Mouse (Mus musculus) midbrain, embryonic 15.5 days (tissue): ENCODE data around the gene Usp2. TPM values are rescaled to one million over a fixed set of nuclear protein-coding genes. Genes with fewer than 3 reads are reported as not detected.

Experiments used
- ATAC-seq: fragments of 200-750 bp; cut with Nextera tagmentation; replicated peaks from 2 replicates; pipeline ENCODE4 v1.8.0; 2017; ENCODE audit warnings: moderate TSS enrichment
- H3K27ac ChIP-seq: fragments of 300-500 bp; sonication (generic); 2 replicates; pipeline ENCODE4 v1.5.1; 2015; ENCODE audit warnings: mild to moderate bottlenecking, inconsistent platforms
- H3K27me3 ChIP-seq: fragments of 300-500 bp; sonication (generic); replicated peaks from 2 replicates; pipeline ENCODE4 v1.6.1; 2015; ENCODE audit warnings: inconsistent platforms
- H3K36me3 ChIP-seq: fragments of 300-500 bp; sonication (generic); replicated peaks from 2 replicates; pipeline ENCODE4 v1.6.1; 2015; ENCODE audit warnings: inconsistent platforms
- H3K4me1 ChIP-seq: fragments of 300-500 bp; sonication (generic); 2 replicates; pipeline ENCODE4 v1.6.1; 2015; ENCODE audit warnings: inconsistent platforms
- H3K4me2 ChIP-seq: fragments of 300-500 bp; sonication (generic); 2 replicates; pipeline ENCODE4 v1.6.1; 2015; ENCODE audit warnings: inconsistent platforms, mild to moderate bottlenecking, moderate library complexity
- H3K4me3 ChIP-seq: fragments of 300-500 bp; sonication (generic); 2 replicates; pipeline ENCODE4 v1.5.1; 2015; ENCODE audit warnings: mild to moderate bottlenecking, inconsistent platforms
- H3K9ac ChIP-seq: fragments of 300-500 bp; sonication (generic); 2 replicates; pipeline ENCODE4 v1.6.1; 2015; ENCODE audit warnings: mild to moderate bottlenecking, inconsistent platforms
- H3K9me3 ChIP-seq: fragments of 300-500 bp; sonication (generic); 2 replicates; pipeline ENCODE4 v1.6.1; 2016; ENCODE audit warnings: inconsistent platforms
- WGBS: fragments of 180-500 bp; shearing (Covaris S2); methylation state at CpG from one replicate; pipeline ENCODE4 v1.1.7; 2015; ENCODE audit warnings: mixed read lengths; 5-methylcytosine and 5-hydroxymethylcytosine counted together
- polyA plus RNA-seq: library from polyadenylated mRNA; unstranded; fragments of >200 nt; fragmentation: Nextera tagmentation; extraction: Ambion mirVana; gene quantifications from 2 replicates; pipeline ENCODE4 v1.2.1, GENCODE M21; 2015

Usp2 gene
- polyA plus RNA-seq, 1 experiment from 2014 or later = 9.6 TPM

DNA sequence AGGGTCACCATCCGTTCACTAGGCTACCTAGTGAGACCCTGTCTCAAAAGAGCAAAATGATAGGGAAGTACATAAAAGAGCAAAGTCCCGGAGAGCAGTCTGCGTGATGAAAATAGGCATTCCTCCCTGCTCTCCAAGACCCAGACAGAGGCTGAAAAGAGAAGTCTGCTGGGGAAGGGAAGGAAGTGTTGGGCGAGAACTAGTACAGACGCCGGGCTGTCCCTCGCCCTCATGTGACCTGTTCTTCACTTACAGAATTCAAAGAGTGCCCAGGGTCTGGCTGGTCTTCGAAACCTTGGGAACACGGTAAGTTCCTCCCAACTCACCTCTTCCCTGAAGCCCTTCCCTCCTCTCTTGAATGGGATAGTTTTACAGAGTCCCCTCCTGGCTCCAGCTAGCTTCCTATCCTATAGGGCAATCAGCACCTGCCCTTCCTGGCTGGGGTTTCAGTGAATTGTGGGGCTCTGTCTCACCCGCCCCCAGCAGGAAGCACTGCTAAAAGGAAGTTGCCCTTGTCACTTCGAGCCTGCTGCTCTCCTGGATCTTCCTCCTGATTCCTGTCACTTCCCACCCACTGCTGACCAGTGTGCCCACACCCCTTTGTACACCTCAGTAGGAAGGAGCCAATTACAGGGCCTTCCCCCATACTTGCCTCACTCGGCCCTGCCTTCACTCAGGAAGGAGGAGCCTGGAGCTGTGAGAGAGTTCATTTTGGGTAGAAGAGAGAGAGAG lies 22.2 kb downstream of the Usp2 start:
- Histone ChIP-seq H3K27ac (no peak overlapping the region), H3K4me1 (peaks cover 20% of the 10 kb centered on the region), H3K4me2 (no peak overlapping the region), H3K36me3 (no peaks in the 10 kb centered on the region), H3K9me3 (no peaks in the 10 kb centered on the region), H3K4me3 (no peak overlapping the region), H3K27me3 (peaks cover 29% of the 10 kb centered on the region), H3K9ac (no peak overlapping the region)
- 70% methylated on average over 12 of the region's 12 CpGs for WGBS
- no peak for ATAC-seq

DNA sequence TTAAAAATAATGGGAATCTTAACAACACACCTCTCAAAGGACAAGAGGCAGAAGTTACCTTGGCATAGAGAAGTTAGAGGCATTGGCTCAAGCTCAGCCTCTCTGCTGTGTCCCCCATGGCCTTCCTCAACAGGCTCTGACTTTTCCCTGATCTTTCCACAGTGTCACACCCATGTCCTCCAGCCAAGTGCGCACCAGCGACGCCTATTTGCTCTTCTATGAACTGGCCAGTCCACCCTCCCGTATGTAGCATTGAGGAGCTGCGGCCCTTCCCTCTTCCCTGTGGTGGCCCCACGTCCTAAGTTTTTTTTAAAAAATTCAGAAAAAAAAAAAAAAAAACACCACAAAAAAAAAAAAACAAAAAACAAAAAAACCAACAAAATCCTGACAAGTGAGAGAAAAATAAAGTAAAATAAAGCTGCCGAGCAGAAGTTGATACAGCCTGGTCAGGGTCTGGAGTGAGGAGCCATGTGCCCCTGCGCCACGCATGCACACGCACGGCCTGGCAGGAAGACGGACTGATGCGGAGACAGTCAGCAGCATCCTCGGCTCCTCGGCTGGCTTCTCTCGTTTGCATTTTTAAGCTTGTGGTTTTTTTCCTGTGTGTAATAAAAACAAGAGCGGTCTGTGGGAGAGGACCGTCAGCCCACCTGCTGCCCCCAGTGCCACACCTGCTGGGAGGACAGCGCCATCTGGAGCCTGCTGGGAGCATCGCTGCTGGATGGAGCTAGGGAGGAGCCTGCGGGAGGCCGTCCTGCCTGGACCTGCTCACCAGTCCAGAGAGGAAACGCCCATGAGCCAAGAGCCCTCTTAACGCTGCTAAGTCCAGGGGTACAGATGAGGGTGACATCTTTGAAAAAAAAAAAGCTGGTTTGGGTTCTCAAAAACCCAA lies 27.0 kb downstream of the Usp2 start:
- Histone ChIP-seq H3K9ac (no peak overlapping the region), H3K4me3 (peak overlapping the region; percentile 22), H3K27ac (no peak overlapping the region), H3K4me2 (peak overlapping the region; percentile 49), H3K9me3 (no peaks in the 10 kb centered on the region), H3K36me3 (no peaks in the 10 kb centered on the region), H3K4me1 (peaks cover 10% of the 10 kb centered on the region; the same call in 1 of the 2 replicates), H3K27me3 (no peaks in the 10 kb centered on the region)
- 29% methylated on average over 24 of the region's 24 CpGs for WGBS
- peak; percentile 55; the same call in 1 of the 2 replicates for ATAC-seq

DNA sequence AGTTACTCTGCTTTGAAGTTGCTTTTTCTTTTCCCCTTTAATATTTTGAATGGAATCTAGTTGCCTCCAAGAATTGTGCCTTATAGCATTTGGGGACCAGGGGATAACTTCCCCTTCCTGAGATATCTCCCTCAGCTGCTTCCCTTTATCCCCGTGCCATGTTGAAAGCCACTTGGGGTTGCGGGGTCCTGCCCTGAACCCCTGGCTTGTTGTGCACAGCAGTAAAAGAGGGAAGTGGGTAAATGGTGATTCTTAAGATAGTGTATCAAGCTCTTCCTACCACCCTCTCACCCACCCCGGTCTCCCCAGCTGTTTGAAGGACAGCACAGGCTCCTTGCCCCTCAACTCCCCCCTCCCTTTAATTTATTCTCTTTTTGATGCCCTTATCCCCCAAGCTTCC lies 27.9 kb downstream of the Usp2 start:
- Histone ChIP-seq H3K4me3 (no peak overlapping the region), H3K4me2 (no peak overlapping the region), H3K27ac (no peak overlapping the region), H3K36me3 (no peaks in the 10 kb centered on the region), H3K9me3 (no peaks in the 10 kb centered on the region), H3K9ac (no peak overlapping the region), H3K27me3 (no peaks in the 10 kb centered on the region), H3K4me1 (peaks cover 10% of the 10 kb centered on the region; the same call in 1 of the 2 replicates)
- 81% methylated on average over 3 of the region's 3 CpGs for WGBS
- ATAC-seq = no peak

DNA sequence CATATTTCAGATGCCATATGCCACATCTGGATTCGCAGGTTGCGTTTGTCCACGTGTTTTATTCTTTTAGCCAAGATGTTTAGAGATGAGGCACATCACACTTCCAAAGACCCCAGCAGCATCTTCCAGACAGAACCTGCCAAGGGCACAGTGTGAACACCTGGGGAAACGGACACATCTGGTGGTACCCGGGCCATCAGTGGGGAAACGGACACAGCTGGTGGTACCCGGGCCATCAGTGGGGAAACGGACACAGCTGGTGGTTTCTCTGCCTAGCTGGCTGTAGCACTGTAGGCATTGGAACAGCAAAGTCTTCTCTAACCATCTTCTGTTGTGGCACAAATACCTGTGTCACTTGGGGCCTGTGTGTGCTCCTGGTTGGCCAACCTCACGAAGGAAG lies 29.0 kb downstream of the Usp2 start:
- Histone ChIP-seq H3K9me3 (no peaks in the 10 kb centered on the region), H3K27me3 (no peaks in the 10 kb centered on the region), H3K27ac (no peak overlapping the region), H3K9ac (no peak overlapping the region), H3K4me2 (no peak overlapping the region), H3K4me1 (peaks cover 10% of the 10 kb centered on the region; the same call in 1 of the 2 replicates), H3K36me3 (no peaks in the 10 kb centered on the region), H3K4me3 (no peak overlapping the region)
- 94% methylated on average over 9 of the region's 9 CpGs for WGBS
- ATAC-seq = no peak

DNA sequence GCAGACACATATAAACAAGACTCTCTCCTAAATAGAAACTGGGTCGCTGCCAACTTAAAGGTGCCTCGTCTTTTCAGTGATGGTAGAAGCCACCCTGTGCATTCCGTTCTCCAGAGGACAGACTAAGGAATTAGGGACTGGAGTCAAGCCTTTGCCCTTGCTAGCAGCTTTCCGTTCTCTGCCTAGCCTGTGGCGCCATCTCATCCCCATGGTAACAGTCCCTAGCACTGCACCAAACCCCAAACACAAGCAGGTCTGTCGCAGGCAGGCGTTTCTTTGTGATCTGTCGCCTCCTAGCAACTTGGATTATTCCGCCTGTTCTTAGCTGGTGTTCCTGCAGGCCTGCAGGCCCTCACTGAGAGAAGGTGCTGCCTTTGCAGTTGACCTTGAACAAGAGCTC lies 29.7 kb downstream of the Usp2 start:
- ATAC-seq = peak; percentile 70; the same call in 1 of the 2 replicates
- 10% methylated on average over 9 of the region's 9 CpGs for WGBS

DNA sequence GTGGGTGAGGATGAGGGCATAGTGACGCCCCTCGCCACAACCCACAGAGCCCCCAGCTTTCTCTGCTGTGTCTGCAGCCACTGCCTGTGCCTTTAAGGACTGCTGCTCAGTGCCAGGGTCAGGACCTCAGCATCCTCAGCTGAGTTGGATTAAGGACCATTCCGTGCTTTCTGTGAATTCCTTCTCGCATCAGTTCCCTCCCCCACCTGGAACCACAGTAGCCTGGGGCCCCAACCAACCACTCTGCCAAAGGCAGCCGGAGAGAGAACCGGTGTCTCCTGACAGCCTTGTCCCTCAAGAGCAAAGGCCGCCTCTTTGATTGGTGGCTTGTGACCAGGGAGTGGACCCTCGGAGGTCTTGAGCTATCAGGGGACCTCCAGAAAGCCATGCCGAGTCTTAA lies 34.7 kb downstream of the Usp2 start, which contains the start of gene Mfrp:
Gene Mfrp (plus strand): TSS at position 240 of the 400 bp plus-strand sequence.
- H3K27me3 ChIP-seq = no peaks in the 10 kb centered on the region
- H3K27ac ChIP-seq = no peak within 1 kb of the TSS
- H3K4me3 ChIP-seq = no peak within 1 kb of the TSS
- H3K4me2 ChIP-seq = no peak within 1 kb of the TSS
- no peak for ATAC-seq
- 40% methylated on average over 9 of the region's 9 CpGs for WGBS
- no peak within 1 kb of the TSS for H3K9ac ChIP-seq
- no peaks in the 10 kb centered on the region for H3K36me3 ChIP-seq
- H3K9me3 ChIP-seq = no peaks in the 10 kb centered on the region
- H3K4me1 ChIP-seq = peaks cover 3% of the 10 kb centered on the region; the same call in 1 of the 2 replicates

More for the DNA sequence above, 29.7 kb downstream of the Usp2 start:
- no peaks in the 10 kb centered on the region for H3K9me3 ChIP-seq
- no peak overlapping the region for H3K4me2 ChIP-seq
- no peaks in the 10 kb centered on the region for H3K27me3 ChIP-seq
- H3K27ac ChIP-seq = peak overlapping the region; percentile 26
- H3K36me3 ChIP-seq = no peaks in the 10 kb centered on the region
- no peak overlapping the region for H3K4me3 ChIP-seq
- H3K4me1 ChIP-seq = peaks cover 10% of the 10 kb centered on the region; the same call in 1 of the 2 replicates
- no peak overlapping the region for H3K9ac ChIP-seq

DNA sequence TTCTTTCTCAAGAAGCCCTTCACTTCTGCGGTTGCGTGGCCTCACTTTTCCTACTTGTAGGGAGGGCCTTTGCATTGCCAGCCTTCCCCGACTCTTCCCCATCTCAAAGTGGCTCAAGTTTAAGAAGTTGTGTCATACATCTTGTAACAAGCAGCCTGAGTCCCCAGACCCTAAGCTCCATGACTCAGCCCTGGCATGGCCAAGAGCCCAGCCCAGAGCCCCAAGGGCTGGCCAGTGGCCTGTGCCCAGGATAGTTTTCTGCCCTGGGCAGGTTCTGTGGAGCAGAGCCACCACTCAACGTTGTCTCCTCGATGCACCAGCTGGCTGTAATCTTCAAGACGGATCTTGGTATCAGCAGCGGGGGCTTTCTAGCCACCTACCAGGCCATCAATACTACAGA lies 38.1 kb downstream of the Usp2 start:
- no peak for ATAC-seq
- Histone ChIP-seq H3K4me2 (no peak overlapping the region), H3K9ac (no peak overlapping the region), H3K27me3 (no peaks in the 10 kb centered on the region), H3K27ac (no peak overlapping the region), H3K36me3 (no peaks in the 10 kb centered on the region), H3K9me3 (no peaks in the 10 kb centered on the region), H3K4me3 (no peak overlapping the region), H3K4me1 (peaks cover 33% of the 10 kb centered on the region)
- 93% methylated on average over 7 of the region's 7 CpGs for WGBS

DNA sequence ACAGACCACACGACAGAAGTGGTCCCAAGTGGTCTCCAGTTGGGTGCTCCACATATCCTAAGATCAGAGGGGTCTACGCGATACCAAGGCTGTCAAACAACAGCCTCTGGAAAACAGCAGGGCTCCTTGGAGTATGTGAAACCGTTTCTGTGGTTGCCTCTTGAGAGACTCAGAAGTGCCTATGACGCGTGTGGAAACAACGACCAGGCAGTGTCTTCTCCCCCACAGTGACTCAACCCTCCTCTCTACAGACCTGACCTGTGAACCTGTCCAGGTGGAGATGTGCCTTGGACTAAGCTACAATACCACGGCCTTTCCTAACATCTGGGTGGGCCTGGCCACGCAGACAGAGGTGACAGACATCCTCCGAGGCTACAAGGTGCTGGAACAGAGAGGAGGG lies 39.0 kb downstream of the Usp2 start:
- ATAC-seq = no peak
- Histone ChIP-seq H3K9me3 (no peaks in the 10 kb centered on the region), H3K27me3 (no peaks in the 10 kb centered on the region), H3K27ac (no peak overlapping the region), H3K9ac (no peak overlapping the region), H3K4me3 (no peak overlapping the region), H3K36me3 (no peaks in the 10 kb centered on the region), H3K4me1 (peaks cover 42% of the 10 kb centered on the region), H3K4me2 (no peak overlapping the region)
- WGBS = 89% methylated on average over 10 of the region's 10 CpGs

DNA sequence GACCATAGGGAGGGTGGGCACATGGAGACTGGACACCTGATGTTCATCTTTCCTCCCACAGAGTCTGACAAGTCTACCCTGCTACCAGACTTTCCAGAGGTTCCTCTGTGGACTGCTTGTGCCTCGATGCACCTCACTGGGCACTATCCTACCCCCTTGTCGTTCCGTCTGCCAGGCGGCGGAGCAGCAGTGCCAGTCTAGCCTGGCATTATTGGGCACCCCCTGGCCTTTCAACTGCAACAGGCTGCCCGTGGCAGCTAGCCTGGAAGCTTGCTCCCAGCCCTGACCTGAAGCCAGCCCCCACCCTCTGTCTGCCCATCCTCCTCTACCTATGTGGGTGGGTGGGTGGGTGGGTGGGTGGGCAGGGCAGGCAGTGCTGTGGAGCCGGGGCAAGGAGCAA lies 39.4 kb downstream of the Usp2 start:
- Histone ChIP-seq H3K4me2 (no peak overlapping the region), H3K4me3 (no peak overlapping the region), H3K27ac (no peak overlapping the region), H3K4me1 (peaks cover 42% of the 10 kb centered on the region), H3K36me3 (no peaks in the 10 kb centered on the region), H3K27me3 (no peaks in the 10 kb centered on the region), H3K9ac (no peak overlapping the region), H3K9me3 (no peaks in the 10 kb centered on the region)
- WGBS = 90% methylated on average over 7 of the region's 7 CpGs
- no peak for ATAC-seq

DNA sequence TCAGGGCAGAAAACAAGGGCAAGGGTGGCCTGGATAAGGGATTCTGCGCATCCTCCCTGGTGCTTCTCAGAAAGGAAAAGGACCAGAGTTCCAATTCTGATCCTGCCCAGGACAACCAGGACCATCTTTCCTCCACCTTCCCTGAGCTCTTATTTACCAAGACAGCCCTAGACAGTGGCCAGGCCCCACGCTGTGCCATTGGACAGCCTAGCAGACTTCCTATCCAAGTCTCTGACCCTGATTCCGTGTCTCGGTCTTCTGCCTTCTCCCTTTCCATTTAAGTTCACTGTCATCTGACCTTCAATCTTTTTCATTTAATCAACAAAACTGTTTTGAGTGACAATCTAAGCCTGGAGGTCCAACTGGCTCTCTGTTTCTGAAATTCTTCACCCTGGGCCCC lies 39.8 kb downstream of the Usp2 start:
- Histone ChIP-seq H3K27me3 (no peaks in the 10 kb centered on the region), H3K4me2 (no peak overlapping the region), H3K4me1 (peaks cover 42% of the 10 kb centered on the region), H3K9ac (no peak overlapping the region), H3K27ac (0 out of 2 replicates have a peak overlapping the region, but pooled peaks have one; percentile 51), H3K9me3 (no peaks in the 10 kb centered on the region), H3K4me3 (no peak overlapping the region), H3K36me3 (no peaks in the 10 kb centered on the region)
- 53% methylated on average over 4 of the region's 4 CpGs for WGBS
- no peak for ATAC-seq

DNA sequence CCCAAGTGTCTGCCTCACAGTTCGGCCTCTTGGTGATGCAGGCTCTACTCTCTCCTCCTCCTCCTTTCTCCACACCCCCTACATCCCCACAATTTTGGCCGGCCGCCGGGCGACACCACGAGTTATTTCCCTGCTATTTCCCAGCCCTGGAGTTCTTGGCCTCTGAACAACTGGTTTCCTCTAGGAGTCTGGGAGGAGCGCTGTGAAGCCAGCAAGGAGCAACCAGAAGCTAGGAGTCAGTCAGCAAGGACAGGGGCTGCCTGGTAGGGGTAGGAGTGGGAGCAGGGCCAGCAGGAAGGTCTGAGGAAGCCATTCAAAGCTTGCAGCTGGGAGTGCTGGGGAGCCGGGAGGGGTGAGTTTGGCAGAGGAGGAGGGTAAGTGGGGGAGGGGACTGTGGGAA lies 40.3 kb downstream of the Usp2 start, which contains the start of gene C1qtnf5:
Gene C1qtnf5 (plus strand): TSS at position 136 of the 400 bp plus-strand sequence.
- Histone ChIP-seq H3K9me3 (no peaks in the 10 kb centered on the region), H3K9ac (no peak within 1 kb of the TSS), H3K4me3 (peak within 1 kb of the TSS; percentile 6; the same call in 1 of the 2 replicates), H3K27me3 (no peaks in the 10 kb centered on the region), H3K27ac (peak within 1 kb of the TSS; percentile 51), H3K36me3 (no peaks in the 10 kb centered on the region), H3K4me2 (peak within 1 kb of the TSS; percentile 34), H3K4me1 (peaks cover 45% of the 10 kb centered on the region)
- peak; percentile 51 for ATAC-seq
- 17% methylated on average over 8 of the region's 8 CpGs for WGBS

DNA sequence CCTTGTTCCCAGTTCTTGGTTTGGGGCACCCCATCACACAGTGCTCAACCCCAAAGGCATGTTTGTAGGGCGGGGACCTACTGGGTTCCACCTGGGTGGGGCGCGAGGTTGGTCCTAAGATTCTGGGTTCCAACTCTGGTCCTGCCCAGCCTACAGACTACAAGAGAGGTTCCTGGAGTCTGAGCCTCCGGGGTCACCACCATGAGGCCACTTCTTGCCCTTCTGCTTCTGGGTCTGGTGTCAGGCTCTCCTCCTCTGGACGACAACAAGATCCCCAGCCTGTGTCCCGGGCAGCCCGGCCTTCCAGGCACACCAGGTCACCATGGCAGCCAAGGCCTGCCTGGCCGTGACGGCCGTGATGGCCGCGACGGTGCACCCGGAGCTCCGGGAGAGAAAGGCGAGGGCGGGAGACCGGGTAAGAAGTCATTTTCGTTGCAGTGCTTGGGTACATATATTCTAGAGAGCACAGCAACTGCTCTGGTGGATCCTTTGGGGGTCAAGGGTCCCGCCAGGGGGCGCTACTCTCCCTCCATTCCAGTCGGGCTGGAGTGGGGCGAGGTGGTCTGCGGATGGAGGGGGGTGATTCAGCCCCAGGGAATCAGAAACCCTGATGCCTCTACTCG lies 40.8 kb downstream of the Usp2 start:
- Histone ChIP-seq H3K4me2 (peak overlapping the region; percentile 34), H3K27me3 (no peaks in the 10 kb centered on the region), H3K27ac (peak overlapping the region; percentile 51), H3K4me1 (peaks cover 47% of the 10 kb centered on the region), H3K9ac (no peak overlapping the region), H3K36me3 (no peaks in the 10 kb centered on the region), H3K9me3 (no peaks in the 10 kb centered on the region), H3K4me3 (peak overlapping the region; percentile 6; the same call in 1 of the 2 replicates)
- 30% methylated on average over 25 of the region's 25 CpGs for WGBS
- no peak; the same call in 1 of the 2 replicates for ATAC-seq
